Mouse (Mus musculus) limb, embryonic 12.5 days (tissue): Measurements from ENCODE around the gene Rtl5. TPM values are rescaled to one million over a fixed set of nuclear protein-coding genes. Genes with fewer than 3 reads are reported as not detected.

Source experiments
- ATAC-seq: fragments of 200-750 bp; cut with Nextera tagmentation; 2 replicates; pipeline ENCODE4 v1.8.0; 2017; ENCODE audit warnings: low read depth, moderate TSS enrichment; ENCODE audit not compliant: insufficient number of reproducible peaks, insufficient read depth, low FRiP score, low TSS enrichment
- H3K27ac ChIP-seq: fragments of 300-500 bp; sonication (generic); 2 replicates; pipeline ENCODE4 v1.5.1; 2016; ENCODE audit warnings: mild to moderate bottlenecking, moderate library complexity
- H3K27me3 ChIP-seq: fragments of 300-500 bp; sonication (generic); 2 replicates; pipeline ENCODE4 v1.6.1; 2016; ENCODE audit warnings: mild to moderate bottlenecking, moderate library complexity
- H3K36me3 ChIP-seq: fragments of 300-500 bp; sonication (generic); 2 replicates; pipeline ENCODE4 v1.6.1; 2016; ENCODE audit warnings: mild to moderate bottlenecking, moderate library complexity
- H3K4me1 ChIP-seq: fragments of 300-500 bp; sonication (generic); replicated peaks from 2 replicates; pipeline ENCODE4 v1.6.1; 2016
- H3K4me2 ChIP-seq: fragments of 300-500 bp; sonication (generic); 2 replicates; pipeline ENCODE4 v1.6.1; 2016; ENCODE audit warnings: mild to moderate bottlenecking, moderate library complexity
- H3K4me3 ChIP-seq: fragments of 300-500 bp; sonication (generic); replicated peaks from 2 replicates; pipeline ENCODE4 v1.5.1; 2016; ENCODE audit warnings: mild to moderate bottlenecking
- H3K9ac ChIP-seq: fragments of 300-500 bp; sonication (generic); replicated peaks from 2 replicates; pipeline ENCODE4 v1.6.1; 2016; ENCODE audit warnings: mild to moderate bottlenecking, moderate library complexity
- H3K9me3 ChIP-seq: fragments of 300-500 bp; sonication (generic); 2 replicates; pipeline ENCODE4 v1.6.1; 2016; ENCODE audit warnings: mild to moderate bottlenecking, moderate library complexity
- WGBS: fragments of 180-500 bp; shearing (Covaris S2); methylation state at CpG from one replicate; pipeline ENCODE4 v1.1.7; 2016; 5-methylcytosine and 5-hydroxymethylcytosine counted together
- polyA plus RNA-seq: library from polyadenylated mRNA; unstranded; fragments of >200 nt; fragmentation: Nextera tagmentation; extraction: Ambion mirVana; gene quantifications from 2 replicates; pipeline ENCODE4 v1.2.1, GENCODE M21; 2016

Gene Rtl5
- polyA plus RNA-seq, 1 experiment from 2014 or later, result 3.1 TPM

DNA sequence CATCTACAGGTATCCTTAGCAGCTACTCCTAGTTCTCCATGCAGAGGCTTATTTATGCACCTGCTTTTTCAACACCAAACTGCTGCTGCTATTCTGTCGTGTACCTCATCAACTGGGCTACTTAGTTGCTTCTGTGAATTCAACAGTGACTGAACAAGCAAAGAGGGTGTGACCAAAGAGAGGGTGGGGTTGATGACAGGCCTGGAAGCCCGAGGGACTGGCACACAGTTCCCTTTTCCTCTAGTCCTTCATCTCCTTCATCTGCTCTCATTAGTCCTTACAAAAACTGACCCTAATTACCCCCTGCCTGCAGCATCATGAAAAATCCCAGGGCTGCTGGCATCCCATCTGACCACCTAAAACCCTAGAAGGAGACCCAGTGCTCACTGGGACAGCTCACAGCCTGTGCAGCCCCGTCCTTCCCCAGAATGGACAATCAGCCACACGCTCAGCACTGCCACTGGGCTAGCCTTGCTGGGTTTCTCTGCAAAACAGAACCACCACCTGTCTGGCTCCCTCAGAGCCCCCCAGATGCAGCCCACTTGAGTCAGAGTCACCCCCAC, 5.8 kb downstream of the Rtl5 start:
- H3K4me3 ChIP-seq, result no peak overlapping the region
- H3K27me3 ChIP-seq, result peaks cover 58% of the 10 kb centered on the region
- WGBS, result 46% methylated on average over 4 of the region's 4 CpGs
- H3K4me2 ChIP-seq, result no peak overlapping the region
- no peak overlapping the region for H3K27ac ChIP-seq
- H3K9me3 ChIP-seq, result no peaks in the 10 kb centered on the region
- H3K9ac ChIP-seq, result no peak overlapping the region
- H3K36me3 ChIP-seq, result no peaks in the 10 kb centered on the region
- peaks cover 20% of the 10 kb centered on the region for H3K4me1 ChIP-seq
- ATAC-seq, result no peak

- peaks cover 47% of the 10 kb centered on the region for H3K27me3 ChIP-seq
- peak; percentile 32; the same call in 1 of the 2 replicates for ATAC-seq
- 0 out of 2 replicates have a peak overlapping the region, but pooled peaks have one; percentile 35 for H3K27ac ChIP-seq
- H3K9ac ChIP-seq, result no peak overlapping the region
- H3K9me3 ChIP-seq, result no peaks in the 10 kb centered on the region
- no peaks in the 10 kb centered on the region for H3K36me3 ChIP-seq
- H3K4me2 ChIP-seq, result no peak overlapping the region
- H3K4me1 ChIP-seq, result peaks cover 20% of the 10 kb centered on the region
- 49% methylated on average over 3 of the region's 3 CpGs for WGBS
- H3K4me3 ChIP-seq, result no peak overlapping the region
Measured at GRCm38 (mm10) chrX:102064062-102064461, 7.0 kb downstream of the Rtl5 start.

- H3K27ac ChIP-seq, result no peak overlapping the region
- no peaks in the 10 kb centered on the region for H3K36me3 ChIP-seq
- WGBS, result 35% methylated on average over 2 of the region's 2 CpGs
- no peaks in the 10 kb centered on the region for H3K9me3 ChIP-seq
- H3K4me3 ChIP-seq, result no peak overlapping the region
- ATAC-seq, result no peak
- H3K27me3 ChIP-seq, result peaks cover 30% of the 10 kb centered on the region
- H3K4me1 ChIP-seq, result peaks cover 20% of the 10 kb centered on the region
- H3K4me2 ChIP-seq, result no peak overlapping the region
- H3K9ac ChIP-seq, result no peak overlapping the region
Measured at GRCm38 (mm10) chrX:102060891-102061290, 10.2 kb downstream of the Rtl5 start.

GRCm38 (mm10) chrX:102060243-102060642, 10.9 kb downstream of the Rtl5 start:
- peaks cover 25% of the 10 kb centered on the region for H3K27me3 ChIP-seq
- 83% methylated on average over 5 of the region's 5 CpGs for WGBS
- no peak for ATAC-seq
- H3K9ac ChIP-seq, result no peak overlapping the region
- H3K27ac ChIP-seq, result no peak overlapping the region
- no peak overlapping the region for H3K4me2 ChIP-seq
- H3K4me3 ChIP-seq, result no peak overlapping the region
- H3K9me3 ChIP-seq, result no peaks in the 10 kb centered on the region
- peaks cover 17% of the 10 kb centered on the region for H3K4me1 ChIP-seq
- H3K36me3 ChIP-seq, result no peaks in the 10 kb centered on the region

DNA sequence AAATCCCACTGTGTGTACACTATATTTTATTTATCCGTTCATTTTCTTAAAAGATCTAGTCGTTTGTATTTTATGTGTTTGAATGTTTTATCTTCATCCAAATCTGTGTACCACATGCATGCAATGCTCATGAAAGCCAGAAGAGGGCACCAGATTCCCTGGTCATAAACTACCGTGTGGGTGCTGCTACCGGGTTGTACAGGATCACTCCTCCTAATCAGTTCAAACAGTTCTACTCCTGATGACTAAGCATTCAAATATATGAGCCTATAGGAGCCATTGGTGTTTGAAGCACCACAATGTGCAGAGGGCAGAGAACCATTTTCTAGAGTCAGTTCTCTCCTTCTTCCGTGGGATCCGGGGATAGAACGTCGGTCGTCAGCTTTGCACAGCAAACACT, 11.7 kb downstream of the Rtl5 start:
- Histone ChIP-seq H3K36me3 (no peaks in the 10 kb centered on the region), H3K4me1 (peaks cover 10% of the 10 kb centered on the region; the same call in 1 of the 2 replicates), H3K4me2 (no peak overlapping the region), H3K27ac (no peak overlapping the region), H3K9ac (no peak overlapping the region), H3K27me3 (peaks cover 25% of the 10 kb centered on the region), H3K9me3 (no peaks in the 10 kb centered on the region), H3K4me3 (no peak overlapping the region)
- 69% methylated on average over 9 of the region's 9 CpGs for WGBS
- no peak for ATAC-seq

DNA sequence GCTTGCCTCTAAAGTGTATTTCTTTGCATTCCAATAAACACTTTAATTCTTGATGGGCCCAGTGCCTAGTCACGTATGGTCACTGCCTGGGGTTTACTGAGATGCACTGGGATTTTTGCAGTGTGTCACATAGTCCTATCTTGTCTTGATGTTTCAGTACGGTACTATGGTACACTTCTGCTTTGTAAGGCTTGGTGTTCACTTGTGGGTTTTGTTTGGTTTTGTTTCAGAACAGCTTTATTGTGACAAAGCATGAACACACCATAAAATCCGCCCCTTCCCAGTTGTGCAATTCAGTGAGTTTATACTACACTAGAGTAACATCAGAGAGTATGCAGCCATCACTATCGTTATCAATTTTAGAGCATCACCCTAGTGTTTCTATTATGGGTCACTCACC, 17.1 kb downstream of the Rtl5 start:
- Histone ChIP-seq H3K36me3 (no peaks in the 10 kb centered on the region), H3K9ac (no peak overlapping the region), H3K4me1 (no peaks in the 10 kb centered on the region), H3K27me3 (peaks cover 28% of the 10 kb centered on the region; the same call in 1 of the 2 replicates), H3K27ac (no peak overlapping the region), H3K9me3 (no peaks in the 10 kb centered on the region), H3K4me3 (no peak overlapping the region), H3K4me2 (no peak overlapping the region)
- 90% methylated on average over 4 of the region's 4 CpGs for WGBS
- ATAC-seq, result no peak

DNA sequence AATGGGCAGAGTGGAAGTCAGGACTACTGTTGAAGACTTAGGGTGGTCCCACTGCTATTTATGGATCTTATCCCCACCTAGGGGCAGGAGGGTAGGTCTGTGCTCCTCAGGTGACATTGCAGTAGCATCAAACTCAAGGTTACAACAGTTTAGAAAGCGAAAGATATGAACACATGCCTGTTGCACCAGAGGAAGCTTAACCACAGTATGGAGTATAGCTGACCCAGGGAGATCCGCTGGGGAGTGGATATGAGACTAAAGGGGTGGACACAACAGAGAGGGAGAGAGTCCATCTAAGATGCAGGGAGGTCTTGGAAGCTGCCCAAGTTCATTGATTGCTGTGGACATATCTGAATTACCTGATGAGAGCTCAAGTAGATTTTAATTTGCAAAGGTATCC, 17.7 kb downstream of the Rtl5 start:
- H3K4me2 ChIP-seq, result no peak overlapping the region
- WGBS, result 90% methylated on average over 2 of the region's 2 CpGs
- peaks cover 29% of the 10 kb centered on the region; the same call in 1 of the 2 replicates for H3K27me3 ChIP-seq
- no peaks in the 10 kb centered on the region for H3K4me1 ChIP-seq
- H3K9me3 ChIP-seq, result no peaks in the 10 kb centered on the region
- ATAC-seq, result no peak
- no peak overlapping the region for H3K27ac ChIP-seq
- no peak overlapping the region for H3K4me3 ChIP-seq
- no peaks in the 10 kb centered on the region for H3K36me3 ChIP-seq
- H3K9ac ChIP-seq, result no peak overlapping the region

DNA sequence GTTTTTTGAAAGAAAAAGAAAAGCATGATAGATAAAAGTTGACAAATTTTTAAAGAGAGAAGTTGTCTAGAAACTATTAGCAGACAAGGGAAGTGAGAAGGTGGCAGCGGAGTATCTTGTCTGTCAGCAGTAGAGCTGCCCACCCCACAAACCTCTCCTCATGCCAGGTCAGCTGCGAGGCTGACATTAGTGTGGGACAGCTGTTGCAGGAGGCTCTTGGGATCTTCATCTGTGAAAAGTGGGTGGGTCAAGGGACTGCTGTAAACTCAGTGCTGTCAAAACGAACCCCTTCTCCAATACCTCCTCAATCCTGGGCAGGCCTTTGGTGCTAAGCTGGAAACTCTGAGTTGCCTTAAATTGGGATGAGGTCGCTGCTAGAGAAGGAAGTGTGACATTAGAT, 19.9 kb downstream of the Rtl5 start:
- no peak overlapping the region for H3K27ac ChIP-seq
- no peak overlapping the region for H3K4me2 ChIP-seq
- no peak overlapping the region for H3K9ac ChIP-seq
- H3K36me3 ChIP-seq, result no peaks in the 10 kb centered on the region
- ATAC-seq, result no peak
- H3K9me3 ChIP-seq, result no peaks in the 10 kb centered on the region
- H3K4me3 ChIP-seq, result no peak overlapping the region
- H3K27me3 ChIP-seq, result peaks cover 38% of the 10 kb centered on the region
- 76% methylated on average over 4 of the region's 4 CpGs for WGBS
- H3K4me1 ChIP-seq, result no peaks in the 10 kb centered on the region

DNA sequence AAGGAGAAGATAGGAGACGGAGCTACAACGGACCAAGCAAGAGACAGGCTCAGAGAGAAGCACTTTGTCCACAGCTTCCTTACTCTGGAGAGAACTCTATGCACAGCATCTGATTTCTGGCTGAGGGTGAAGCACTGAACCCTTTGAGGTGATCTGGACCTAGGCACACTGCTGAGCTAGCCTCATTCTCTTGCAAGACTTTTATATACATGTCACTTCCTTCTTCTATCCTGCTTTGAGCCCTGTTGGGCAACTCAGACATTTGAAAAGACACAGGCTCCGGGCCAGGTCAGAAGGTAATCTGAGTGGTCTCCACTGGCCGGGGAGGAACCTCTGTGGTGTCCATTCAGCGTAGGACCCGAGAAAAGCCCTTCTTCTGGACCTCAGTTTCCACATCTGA, 20.6 kb downstream of the Rtl5 start:
- Histone ChIP-seq H3K27me3 (peaks cover 38% of the 10 kb centered on the region), H3K4me3 (no peak overlapping the region), H3K4me1 (no peaks in the 10 kb centered on the region), H3K4me2 (no peak overlapping the region), H3K9me3 (no peaks in the 10 kb centered on the region), H3K9ac (no peak overlapping the region), H3K36me3 (no peaks in the 10 kb centered on the region), H3K27ac (no peak overlapping the region)
- ATAC-seq, result no peak
- 81% methylated on average over 6 of the region's 6 CpGs for WGBS

DNA sequence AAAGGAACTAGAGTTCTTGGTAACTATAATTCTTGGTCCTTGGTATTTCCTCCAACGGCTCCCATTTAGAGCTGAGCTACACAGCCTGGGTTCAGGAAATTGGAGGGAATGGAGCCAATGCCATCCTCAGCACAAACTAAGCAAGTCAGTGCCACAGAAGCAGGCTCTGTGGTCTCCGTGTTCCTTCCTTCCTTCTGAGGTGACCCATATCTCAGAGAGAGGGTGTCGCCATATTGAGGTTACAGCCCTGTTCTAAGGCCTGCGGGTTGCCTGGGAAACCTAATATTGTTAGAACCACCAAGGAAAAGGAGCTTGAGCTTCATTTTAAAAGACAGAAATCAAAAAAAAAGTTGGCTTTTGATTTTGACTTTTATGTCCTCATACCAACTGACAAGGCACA, 28.7 kb downstream of the Rtl5 start:
- ATAC-seq, result no peak
- Histone ChIP-seq H3K4me2 (no peak overlapping the region), H3K4me3 (no peak overlapping the region), H3K9me3 (no peaks in the 10 kb centered on the region), H3K9ac (no peak overlapping the region), H3K27ac (no peak overlapping the region), H3K27me3 (peaks cover 29% of the 10 kb centered on the region), H3K36me3 (no peaks in the 10 kb centered on the region), H3K4me1 (no peaks in the 10 kb centered on the region)
- WGBS, result 88% methylated on average over 4 of the region's 4 CpGs

GRCm38 (mm10) chrX:102041562-102041961, 29.5 kb downstream of the Rtl5 start:
- ATAC-seq, result no peak
- no peaks in the 10 kb centered on the region for H3K4me1 ChIP-seq
- H3K27me3 ChIP-seq, result peaks cover 35% of the 10 kb centered on the region
- H3K27ac ChIP-seq, result no peak overlapping the region
- no peak overlapping the region for H3K9ac ChIP-seq
- H3K9me3 ChIP-seq, result no peaks in the 10 kb centered on the region
- H3K36me3 ChIP-seq, result no peaks in the 10 kb centered on the region
- H3K4me3 ChIP-seq, result no peak overlapping the region
- H3K4me2 ChIP-seq, result no peak overlapping the region
- 71% methylated on average over 7 of the region's 7 CpGs for WGBS

- H3K9ac ChIP-seq, result no peak overlapping the region
- no peak overlapping the region for H3K4me3 ChIP-seq
- ATAC-seq, result no peak
- peaks cover 42% of the 10 kb centered on the region for H3K27me3 ChIP-seq
- H3K4me2 ChIP-seq, result no peak overlapping the region
- 77% methylated on average over 2 of the region's 2 CpGs for WGBS
- H3K27ac ChIP-seq, result no peak overlapping the region
- no peaks in the 10 kb centered on the region for H3K36me3 ChIP-seq
- no peaks in the 10 kb centered on the region for H3K4me1 ChIP-seq
- H3K9me3 ChIP-seq, result no peaks in the 10 kb centered on the region
Measured at GRCm38 (mm10) chrX:102037506-102037905, 33.6 kb downstream of the Rtl5 start.
